Mouse (Mus musculus): ENCODE measurements around the gene Slc35e1. TPM values are rescaled to one million over a fixed set of nuclear protein-coding genes. Genes with fewer than 3 reads are reported as not detected.

The Slc35e1 gene
- polyA plus RNA-seq, 1 experiment from 2014 or later: 11.9 TPM

- peaks cover 49% of the 10 kb centered on the region for H3K36me3 ChIP-seq
- peaks cover 25% of the 10 kb centered on the region for H3K4me1 ChIP-seq
- H3K9ac ChIP-seq: peak within 1 kb of the TSS; percentile 91
- no peaks in the 10 kb centered on the region for H3K9me3 ChIP-seq
- H3K27me3 ChIP-seq (replicated peaks): no peaks in the 10 kb centered on the region
- WGBS: under 1% methylated on average over 80 of the region's 80 CpGs
- H3K27ac ChIP-seq (replicated peaks): peak within 1 kb of the TSS; percentile 93
- ATAC-seq (ENCODE audit: extremely low read depth, insufficient number of reproducible peaks, low FRiP score, low TSS enrichment): peak; percentile 93
- peak within 1 kb of the TSS; percentile 96 for H3K4me2 ChIP-seq
- H3K4me3 ChIP-seq: peak within 1 kb of the TSS; percentile 93
Observed at GRCm38 (mm10) chr8:72474826-72475546, 17.4 kb downstream of the Slc35e1 start, which contains the start of gene Cherp. TSS of gene Cherp (minus strand) at chr8:72475226.

- Histone ChIP-seq H3K27me3 (replicated peaks) (no peaks in the 10 kb centered on the region), H3K4me2 (no peak overlapping the region), H3K4me3 (no peak overlapping the region), H3K9me3 (no peaks in the 10 kb centered on the region), H3K27ac (replicated peaks) (no peak overlapping the region), H3K4me1 (peaks cover 15% of the 10 kb centered on the region), H3K36me3 (peaks cover 82% of the 10 kb centered on the region), H3K9ac (no peak overlapping the region)
- no peak for ATAC-seq (ENCODE audit: extremely low read depth, insufficient number of reproducible peaks, low FRiP score, low TSS enrichment)
- WGBS: 87% methylated on average over 7 of the region's 7 CpGs
Observed at GRCm38 (mm10) chr8:72470684-72471083, 21.7 kb downstream of the Slc35e1 start.

GRCm38 (mm10) chr8:72469984-72470383 is 22.4 kb downstream of the Slc35e1 start:
- no peak for ATAC-seq (ENCODE audit: extremely low read depth, insufficient number of reproducible peaks, low FRiP score, low TSS enrichment)
- 86% methylated on average over 8 of the region's 8 CpGs for WGBS

GRCm38 (mm10) chr8:72469243-72469642 is 23.2 kb downstream of the Slc35e1 start:
- Histone ChIP-seq H3K9ac (no peak overlapping the region), H3K27ac (replicated peaks) (no peak overlapping the region), H3K36me3 (peaks cover 96% of the 10 kb centered on the region), H3K27me3 (replicated peaks) (no peaks in the 10 kb centered on the region), H3K4me1 (peaks cover 12% of the 10 kb centered on the region), H3K9me3 (no peaks in the 10 kb centered on the region), H3K4me2 (no peak overlapping the region), H3K4me3 (no peak overlapping the region)
- 78% methylated on average over 2 of the region's 2 CpGs for WGBS
- ATAC-seq (ENCODE audit: extremely low read depth, insufficient number of reproducible peaks, low FRiP score, low TSS enrichment): no peak

More at GRCm38 (mm10) chr8:72469984-72470383, 22.4 kb downstream of the Slc35e1 start:
- H3K27ac ChIP-seq (replicated peaks): no peak overlapping the region
- no peak overlapping the region for H3K9ac ChIP-seq
- no peak overlapping the region for H3K4me2 ChIP-seq
- peaks cover 89% of the 10 kb centered on the region for H3K36me3 ChIP-seq
- H3K4me1 ChIP-seq: peaks cover 14% of the 10 kb centered on the region
- H3K4me3 ChIP-seq: no peak overlapping the region
- H3K27me3 ChIP-seq (replicated peaks): no peaks in the 10 kb centered on the region
- H3K9me3 ChIP-seq: no peaks in the 10 kb centered on the region

GRCm38 (mm10) chr8:72464211-72464610 is 28.2 kb downstream of the Slc35e1 start:
- Histone ChIP-seq H3K9ac (no peak overlapping the region), H3K27ac (replicated peaks) (no peak overlapping the region), H3K4me3 (no peak overlapping the region), H3K4me2 (no peak overlapping the region), H3K4me1 (no peaks in the 10 kb centered on the region), H3K27me3 (replicated peaks) (no peaks in the 10 kb centered on the region), H3K36me3 (peaks cover 100% of the 10 kb centered on the region), H3K9me3 (no peaks in the 10 kb centered on the region)
- ATAC-seq (ENCODE audit: extremely low read depth, insufficient number of reproducible peaks, low FRiP score, low TSS enrichment): no peak
- 93% methylated on average over 10 of the region's 10 CpGs for WGBS

GRCm38 (mm10) chr8:72459881-72460533 is 32.4 kb downstream of the Slc35e1 start:
- H3K9ac ChIP-seq: no peak overlapping the region
- H3K4me1 ChIP-seq: peaks cover 5% of the 10 kb centered on the region; the same call in 1 of the 2 replicates
- no peak overlapping the region for H3K4me3 ChIP-seq
- H3K4me2 ChIP-seq: no peak overlapping the region
- ATAC-seq (ENCODE audit: extremely low read depth, insufficient number of reproducible peaks, low FRiP score, low TSS enrichment): no peak
- H3K36me3 ChIP-seq: peaks cover 92% of the 10 kb centered on the region
- H3K9me3 ChIP-seq: no peaks in the 10 kb centered on the region
- WGBS: 88% methylated on average over 4 of the region's 4 CpGs
- no peaks in the 10 kb centered on the region for H3K27me3 ChIP-seq (replicated peaks)
- H3K27ac ChIP-seq (replicated peaks): no peak overlapping the region

GRCm38 (mm10) chr8:72458457-72458856 is 34.0 kb downstream of the Slc35e1 start:
- H3K36me3 ChIP-seq: peaks cover 92% of the 10 kb centered on the region
- no peaks in the 10 kb centered on the region for H3K27me3 ChIP-seq (replicated peaks)
- H3K4me2 ChIP-seq: no peak overlapping the region
- 85% methylated on average over 6 of the region's 6 CpGs for WGBS
- no peak overlapping the region for H3K27ac ChIP-seq (replicated peaks)
- H3K4me3 ChIP-seq: no peak overlapping the region
- no peak for ATAC-seq (ENCODE audit: extremely low read depth, insufficient number of reproducible peaks, low FRiP score, low TSS enrichment)
- peaks cover 6% of the 10 kb centered on the region; the same call in 1 of the 2 replicates for H3K4me1 ChIP-seq
- H3K9ac ChIP-seq: no peak overlapping the region
- H3K9me3 ChIP-seq: peaks cover 4% of the 10 kb centered on the region; the same call in 1 of the 2 replicates

GRCm38 (mm10) chr8:72457806-72458205 is 34.6 kb downstream of the Slc35e1 start:
- Histone ChIP-seq H3K36me3 (peaks cover 92% of the 10 kb centered on the region), H3K4me2 (no peak overlapping the region), H3K9me3 (peaks cover 4% of the 10 kb centered on the region; the same call in 1 of the 2 replicates), H3K4me1 (peaks cover 6% of the 10 kb centered on the region; the same call in 1 of the 2 replicates), H3K27me3 (replicated peaks) (no peaks in the 10 kb centered on the region), H3K9ac (no peak overlapping the region), H3K27ac (replicated peaks) (no peak overlapping the region), H3K4me3 (no peak overlapping the region)
- WGBS: 80% methylated on average over 3 of the region's 3 CpGs
- no peak for ATAC-seq (ENCODE audit: extremely low read depth, insufficient number of reproducible peaks, low FRiP score, low TSS enrichment)

GRCm38 (mm10) chr8:72455317-72455716 is 37.1 kb downstream of the Slc35e1 start:
- Histone ChIP-seq H3K27ac (replicated peaks) (no peak overlapping the region), H3K27me3 (replicated peaks) (no peaks in the 10 kb centered on the region), H3K4me3 (no peak overlapping the region), H3K4me2 (no peak overlapping the region), H3K36me3 (peaks cover 90% of the 10 kb centered on the region), H3K9me3 (peaks cover 4% of the 10 kb centered on the region; the same call in 1 of the 2 replicates), H3K9ac (no peak overlapping the region), H3K4me1 (peaks cover 6% of the 10 kb centered on the region; the same call in 1 of the 2 replicates)
- 62% methylated on average over 4 of the region's 4 CpGs for WGBS
- no peak for ATAC-seq (ENCODE audit: extremely low read depth, insufficient number of reproducible peaks, low FRiP score, low TSS enrichment)

GRCm38 (mm10) chr8:72453904-72454303 is 38.5 kb downstream of the Slc35e1 start:
- Histone ChIP-seq H3K36me3 (peaks cover 90% of the 10 kb centered on the region), H3K9me3 (peaks cover 4% of the 10 kb centered on the region; the same call in 1 of the 2 replicates), H3K27me3 (replicated peaks) (no peaks in the 10 kb centered on the region), H3K9ac (no peak overlapping the region), H3K27ac (replicated peaks) (no peak overlapping the region), H3K4me1 (peaks cover 6% of the 10 kb centered on the region; the same call in 1 of the 2 replicates), H3K4me3 (no peak overlapping the region), H3K4me2 (no peak overlapping the region)
- 98% methylated on average over 2 of the region's 2 CpGs for WGBS
- ATAC-seq (ENCODE audit: extremely low read depth, insufficient number of reproducible peaks, low FRiP score, low TSS enrichment): no peak

GRCm38 (mm10) chr8:72451516-72451915 is 40.9 kb downstream of the Slc35e1 start:
- peaks cover 87% of the 10 kb centered on the region for H3K36me3 ChIP-seq
- WGBS: 61% methylated on average over 8 of the region's 8 CpGs

More at GRCm38 (mm10) chr8:72451516-72451915, 40.9 kb downstream of the Slc35e1 start:
- Histone ChIP-seq H3K9ac (no peak overlapping the region), H3K4me1 (peaks cover 6% of the 10 kb centered on the region; the same call in 1 of the 2 replicates), H3K4me2 (no peak overlapping the region), H3K9me3 (peaks cover 4% of the 10 kb centered on the region; the same call in 1 of the 2 replicates), H3K27me3 (replicated peaks) (no peaks in the 10 kb centered on the region), H3K4me3 (no peak overlapping the region), H3K27ac (replicated peaks) (no peak overlapping the region)
- ATAC-seq (ENCODE audit: extremely low read depth, insufficient number of reproducible peaks, low FRiP score, low TSS enrichment): no peak
